Mouse (Mus musculus) lung, postnatal 0 days (tissue): ENCODE results near the gene Klf3.

ENCODE experiments used
- CTCF ChIP-seq: IDR thresholded peaks from 2 replicates; pipeline ENCODE4 v1.5.1; 2016; ENCODE audit warnings: antibody characterized with exemption, mild to moderate bottlenecking
- EP300 ChIP-seq: IDR thresholded peaks from 2 replicates; pipeline ENCODE4 v1.6.1; 2016; ENCODE audit warnings: antibody characterized with exemption, mild to moderate bottlenecking, control low read depth

- TF ChIP-seq CTCF (no peak), EP300 (no peak)
Measured at GRCm38 (mm10) chr5:64816290-64816973, 13.2 kb downstream of the Klf3 start.
